Mouse (Mus musculus): Measurements from ENCODE around the gene Ptprn2.
"Not testable (repeated sequence)": the region's sequence is repeated elsewhere in the genome, so short reads cannot be mapped to it uniquely, and the experiment has no call there.

The Ptprn2 gene

GRCm38 (mm10) chr12:116485591-116486403 lies at the start of gene Ptprn2:
Gene Ptprn2 (plus strand): TSS chr12:116485720.
- DNase-seq, result peak in 1 of 2 experiments; percentile 14

GRCm38 (mm10) chr12:116436125-116436524 lies 49.4 kb upstream of the Ptprn2 start:
- no peak for DNase-seq

- DNase-seq, result no peak
Measured at GRCm38 (mm10) chr12:116438591-116438990, 46.9 kb upstream of the Ptprn2 start.

GRCm38 (mm10) chr12:116442184-116442583 lies 43.3 kb upstream of the Ptprn2 start:
- no peak for DNase-seq

- DNase-seq, result no peak
Measured at GRCm38 (mm10) chr12:116449536-116449935, 36.0 kb upstream of the Ptprn2 start.

GRCm38 (mm10) chr12:116460379-116461065 lies 25.0 kb upstream of the Ptprn2 start:
- DNase-seq, result no peak

GRCm38 (mm10) chr12:116467030-116467429 lies 18.5 kb upstream of the Ptprn2 start:
- DNase-seq, result no peak

- DNase-seq, result no peak
Measured at GRCm38 (mm10) chr12:116468348-116468747, 17.2 kb upstream of the Ptprn2 start.

- DNase-seq, result no peak
Measured at GRCm38 (mm10) chr12:116469096-116469495, 16.4 kb upstream of the Ptprn2 start.

- DNase-seq, result no peak
Measured at GRCm38 (mm10) chr12:116473264-116473663, 12.3 kb upstream of the Ptprn2 start.

GRCm38 (mm10) chr12:116473761-116474160 lies 11.8 kb upstream of the Ptprn2 start:
- no peak for DNase-seq

GRCm38 (mm10) chr12:116474676-116475075 lies 10.8 kb upstream of the Ptprn2 start:
- no peak for DNase-seq

GRCm38 (mm10) chr12:116478771-116479170 lies 6.7 kb upstream of the Ptprn2 start:
- no peak for DNase-seq

- DNase-seq, result no peak
Measured at GRCm38 (mm10) chr12:116481921-116482320, 3.6 kb upstream of the Ptprn2 start.

- no peak for DNase-seq
Measured at GRCm38 (mm10) chr12:116483581-116483980, 1.9 kb upstream of the Ptprn2 start.

GRCm38 (mm10) chr12:116484991-116485390 lies 529 bp upstream of the Ptprn2 start:
- DNase-seq, result no peak

- DNase-seq, result no peak
Measured at GRCm38 (mm10) chr12:116486404-116486730, 847 bp downstream of the Ptprn2 start.

GRCm38 (mm10) chr12:116488836-116489235 lies 3.3 kb downstream of the Ptprn2 start:
- no peak for DNase-seq

- no peak for DNase-seq
Measured at GRCm38 (mm10) chr12:116490575-116491356, 5.2 kb downstream of the Ptprn2 start.

GRCm38 (mm10) chr12:116498666-116499065 lies 13.1 kb downstream of the Ptprn2 start:
- no peak for DNase-seq

- no peak for DNase-seq
Measured at GRCm38 (mm10) chr12:116500652-116501051, 15.1 kb downstream of the Ptprn2 start.

- no peak for DNase-seq
Measured at GRCm38 (mm10) chr12:116512482-116512881, 27.0 kb downstream of the Ptprn2 start.

- DNase-seq, result not testable (repeated sequence)
Measured at GRCm38 (mm10) chr12:116513788-116514187, 28.3 kb downstream of the Ptprn2 start.

Data from spleen, adult 18-20 months (tissue).